Mouse (Mus musculus) telencephalon, adult 2 months (tissue): ENCODE results near the gene Ppib.

Source experiments
- DNase-seq: peaks from one replicate; pipeline ENCODE4 v3.0.0-alpha.2; 2011; ENCODE audit warnings: low read depth, low spot score

Ppib gene

GRCm38 (mm10) chr9:66059583-66060307 is at the start of gene Ppib:
Ppib (plus strand) TSS chr9:66060222.
- DNase-seq: peak; percentile 95

GRCm38 (mm10) chr9:66020601-66021000 is 39.4 kb upstream of the Ppib start:
- no peak for DNase-seq

- peak; percentile 72 for DNase-seq
These were observed 21.9 kb upstream of the Ppib start for GRCm38 (mm10) chr9:66038082-66038481.

- DNase-seq: no peak
These were observed 21.4 kb upstream of the Ppib start for GRCm38 (mm10) chr9:66038581-66038980.

- DNase-seq: no peak
These were observed 20.7 kb upstream of the Ppib start for GRCm38 (mm10) chr9:66039290-66039689.

GRCm38 (mm10) chr9:66040801-66041200 is 19.2 kb upstream of the Ppib start:
- DNase-seq: peak; percentile 76

- no peak for DNase-seq
These were observed 17.7 kb upstream of the Ppib start for GRCm38 (mm10) chr9:66042331-66042730.

- no peak for DNase-seq
These were observed 16.8 kb upstream of the Ppib start for GRCm38 (mm10) chr9:66043241-66043640.

GRCm38 (mm10) chr9:66049931-66050601 is 10.0 kb upstream of the Ppib start:
- no peak for DNase-seq

GRCm38 (mm10) chr9:66051493-66051892 is 8.5 kb upstream of the Ppib start:
- DNase-seq: no peak

- DNase-seq: no peak
These were observed 7.3 kb upstream of the Ppib start for GRCm38 (mm10) chr9:66052731-66053130.

- DNase-seq: no peak
These were observed 6.4 kb upstream of the Ppib start for GRCm38 (mm10) chr9:66053620-66054019.

- DNase-seq: no peak
These were observed 256 bp downstream of the Ppib start for GRCm38 (mm10) chr9:66060308-66060647.

GRCm38 (mm10) chr9:66060986-66061385 is 964 bp downstream of the Ppib start:
- no peak for DNase-seq

GRCm38 (mm10) chr9:66061656-66062055 is 1.6 kb downstream of the Ppib start:
- DNase-seq: no peak

GRCm38 (mm10) chr9:66063446-66063845 is 3.4 kb downstream of the Ppib start:
- no peak for DNase-seq

- no peak for DNase-seq
These were observed 4.3 kb downstream of the Ppib start for GRCm38 (mm10) chr9:66064316-66064715.

GRCm38 (mm10) chr9:66066791-66067190 is 6.8 kb downstream of the Ppib start:
- no peak for DNase-seq

- DNase-seq: no peak
These were observed 7.5 kb downstream of the Ppib start for GRCm38 (mm10) chr9:66067542-66067941.

- DNase-seq: no peak
These were observed 8.0 kb downstream of the Ppib start for GRCm38 (mm10) chr9:66068056-66068455.

GRCm38 (mm10) chr9:66068971-66069391 is 9.0 kb downstream of the Ppib start:
- no peak for DNase-seq

- DNase-seq: no peak
These were observed 9.6 kb downstream of the Ppib start, which contains the start of gene Snx22 for GRCm38 (mm10) chr9:66069583-66069982. Snx22 (minus strand) TSS chr9:66069719.

- no peak for DNase-seq
These were observed 10.1 kb downstream of the Ppib start for GRCm38 (mm10) chr9:66070151-66070550.
